In the genomic region with DNA sequence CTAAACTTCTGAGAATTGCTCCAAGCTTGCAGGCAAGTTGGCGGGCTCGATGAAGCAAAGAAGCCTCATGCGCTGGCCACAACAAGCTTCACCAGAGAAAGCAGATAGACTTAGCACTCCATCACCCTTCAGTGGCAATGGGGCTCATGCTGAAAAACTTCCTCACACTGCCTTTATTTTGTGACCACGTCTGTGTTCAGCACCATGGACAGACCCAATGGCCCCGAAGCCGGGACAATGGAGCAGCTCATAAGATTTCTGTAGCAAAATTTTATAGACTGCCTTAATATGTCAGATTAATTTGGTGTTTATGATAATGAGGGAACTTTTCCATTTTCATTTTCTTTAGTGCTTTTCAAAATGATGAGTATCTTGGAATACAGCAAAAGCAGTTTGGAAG, we compare ENCODE assay signal across 10 mouse cellular contexts. TPM values are rescaled to one million over a fixed set of nuclear protein-coding genes. Genes with fewer than 3 reads are reported as not detected.
DNase-seq lines count a peak whose midpoint lies in the region; ATAC-seq and TF ChIP-seq lines count a peak whose summit lies in the region.
"Had no signal": no experiment of that assay in that cellular context is flagged by ENCODE, and none has a peak within 500 bp of the region (broad histone marks: within the 10 kb centered on the region; RNA-seq: fewer than 3 reads in every experiment).

No protein-coding gene starts in this region.

- no peak overlapping the region for H3K27ac ChIP-seq in heart, embryonic 12.5 days (ENCODE audit: poor library complexity, severe bottlenecking)
- no peak overlapping the region for H3K27ac ChIP-seq in thymus, adult 2 months (ENCODE audit: control insufficient read depth, insufficient read depth, low read length)
- H3K27ac ChIP-seq: heart, embryonic 15.5 days; midbrain, embryonic 10.5 days had no signal

- 24% methylated on average over 6 of the region's 6 CpGs for WGBS in heart, embryonic 12.5 days
- 41% methylated on average over 6 of the region's 6 CpGs for WGBS in thymus, adult 2 months

- TF ChIP-seq CTCF in thymus, adult 2 months (IDR thresholded peaks at IDR 0.05; ENCODE audit: borderline replicate concordance, control insufficient read depth, extremely low read depth, insufficient read depth, low read length, poor library complexity), result no peak

- no peaks in the 10 kb centered on the region for H3K9me3 ChIP-seq in heart, embryonic 12.5 days (replicated peaks)
- H3K9me3 ChIP-seq: heart, embryonic 15.5 days; midbrain, embryonic 10.5 days had no signal

- no peak overlapping the region for H3K9ac ChIP-seq in heart, embryonic 12.5 days
- H3K9ac ChIP-seq: heart, embryonic 15.5 days had no signal

- no peaks in the 10 kb centered on the region for H3K36me3 ChIP-seq in heart, embryonic 12.5 days
- no peaks in the 10 kb centered on the region for H3K36me3 ChIP-seq in thymus, adult 2 months (ENCODE audit: control insufficient read depth, insufficient read depth, low read length)
- H3K36me3 ChIP-seq: heart, embryonic 15.5 days; midbrain, embryonic 10.5 days had no signal

- H3K27me3 ChIP-seq in heart, embryonic 12.5 days (replicated peaks), result no peaks in the 10 kb centered on the region
- H3K27me3 ChIP-seq in thymus, adult 2 months (ENCODE audit: control insufficient read depth, insufficient read depth, low read length), result no peaks in the 10 kb centered on the region
- H3K27me3 ChIP-seq: heart, embryonic 15.5 days had no signal

- no peak overlapping the region for H3K4me3 ChIP-seq in heart, embryonic 12.5 days
- H3K4me3 ChIP-seq in thymus, adult 2 months (ENCODE audit: control insufficient read depth, insufficient read depth, low read length), result no peak overlapping the region
- H3K4me3 ChIP-seq: heart, embryonic 15.5 days; midbrain, embryonic 10.5 days had no signal

- ATAC-seq in heart, embryonic 12.5 days (ENCODE audit: insufficient number of reproducible peaks, low FRiP score), result no peak

- H3K4me2 ChIP-seq in heart, embryonic 12.5 days, result no peak overlapping the region
- H3K4me2 ChIP-seq: heart, embryonic 15.5 days had no signal

- TF ChIP-seq POLR2A in thymus, adult 2 months (IDR thresholded peaks at IDR 0.05; ENCODE audit: control insufficient read depth, extremely low read depth, insufficient read depth, low read length, poor library complexity), result no peak

- DNase-seq in heart, postnatal 36 days, result peak; percentile 12 to 17
- DNase-seq in thymus, postnatal 14 days, result peak; percentile 19
- no peak for DNase-seq in thymus, adult 2 months
- DNase-seq in embryo, embryonic 9.5 days (ENCODE audit: extremely low spot score), result peak; percentile 43
- DNase-seq in retina, postnatal 1 day, result peak; percentile 61
- no peak for DNase-seq in cerebellum, adult 11 months
- DNase-seq in spleen, adult 18-20 months, result no peak

- no peaks in the 10 kb centered on the region for H3K4me1 ChIP-seq in heart, embryonic 12.5 days (replicated peaks)
- no peaks in the 10 kb centered on the region for H3K4me1 ChIP-seq in thymus, adult 2 months (replicated peaks; ENCODE audit: control insufficient read depth, insufficient read depth, low read length)
- H3K4me1 ChIP-seq: heart, embryonic 15.5 days; midbrain, embryonic 10.5 days had no signal

- intact Hi-C loops in heart, postnatal 36 days (cut with DNase I), result loop anchor here (5.0 kb wide), 1 partner anchor 505 kb away; no protein-coding TSS in a partner anchor

RNA-seq across cellular contexts. Expression of a gene that starts 21.6 kb away (rescaled TPM):
- total RNA-seq in heart, postnatal 36 days (2021), result 10 to 100 TPM; 11.3 to 11.5 TPM
- 44.7 and 49.6 TPM in 2 replicates for polyA plus RNA-seq in heart, embryonic 12.5 days (2016; fragmentation: Nextera tagmentation; extraction: Ambion mirVana)
- 4.5 and 5.5 TPM in 2 replicates for polyA plus RNA-seq in thymus, adult 2 months (2012; rRNA removed)

Comparison
In these comparisons a context has a peak if more than half of its experiments do, and no peak if none do; other contexts are left out.
1. DNase-seq: peak in heart, postnatal 36 days (2 of 2), thymus, postnatal 14 days (single experiment), embryo, embryonic 9.5 days (single experiment) and retina, postnatal 1 day (single experiment); none in thymus, adult 2 months (single experiment), cerebellum, adult 11 months (single experiment) and spleen, adult 18-20 months (0 of 2).